Mouse (Mus musculus) cerebellum, postnatal 4 days (tissue): ENCODE data around the gene Arap2.

ENCODE experiments used
- DNase-seq, 2 experiments: peaks; one replicate each; pipeline ENCODE4 v3.0.0; 2022; ENCODE audit warnings: low spot score in 2 of 2, mixed read lengths in 1 of 2

The Arap2 gene

GRCm38 (mm10) chr5:62636341-62636740 lies 129.6 kb downstream of the Arap2 start:
- peak in 1 of 2 experiments; percentile 6 for DNase-seq

GRCm38 (mm10) chr5:62628901-62629300 lies 137.1 kb downstream of the Arap2 start:
- DNase-seq: no peak

DNA sequence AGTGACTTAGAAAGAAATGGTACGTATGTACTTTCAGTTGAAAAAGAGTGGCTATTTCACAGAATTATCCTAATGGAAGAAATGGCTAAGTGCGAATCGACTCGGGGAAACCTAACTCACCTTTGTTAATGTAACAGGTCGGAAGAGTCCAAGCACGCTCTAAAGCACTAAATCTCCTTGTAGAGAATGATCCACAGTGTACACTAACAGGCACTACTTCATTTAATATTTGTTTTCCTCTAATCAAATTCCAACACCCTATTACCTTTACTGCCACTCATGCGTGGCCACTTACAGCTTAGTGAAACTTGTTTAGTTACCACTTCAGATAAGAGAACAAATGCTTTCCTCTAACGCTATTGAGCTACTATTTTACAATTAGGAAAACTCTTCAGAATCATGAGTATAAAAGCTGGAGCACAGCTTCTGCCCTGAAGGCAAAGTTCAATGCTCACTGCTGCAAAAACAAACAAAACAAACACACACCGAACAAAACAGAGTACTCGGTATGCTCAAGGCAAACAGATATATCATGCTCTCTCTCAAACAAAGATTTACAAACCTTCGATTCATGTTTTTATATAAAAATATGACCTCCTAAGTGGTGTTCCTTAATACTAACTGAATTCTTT lies 143.0 kb downstream of the Arap2 start:
- no peak for DNase-seq

DNA sequence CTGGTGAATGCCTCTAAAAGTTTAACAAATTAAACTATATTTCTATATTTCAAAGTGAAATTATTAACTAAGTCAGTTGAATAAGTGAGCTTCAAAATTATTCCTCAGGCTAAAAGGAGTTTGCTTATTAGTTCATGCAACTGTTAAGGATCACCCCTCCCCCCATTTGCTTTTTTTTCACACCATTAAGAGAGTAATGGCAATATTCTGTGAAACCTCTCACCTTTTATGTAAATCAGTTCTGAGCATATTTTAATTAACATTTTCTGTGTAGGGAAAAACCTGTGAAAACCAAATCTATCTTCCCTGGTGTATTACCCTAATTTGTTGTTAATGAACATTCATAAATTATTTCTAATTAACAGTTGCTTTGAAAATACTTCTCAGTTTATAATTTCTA lies 147.7 kb downstream of the Arap2 start:
- no peak for DNase-seq

- DNase-seq: no peak
Observed at GRCm38 (mm10) chr5:62611990-62612389, 154.0 kb downstream of the Arap2 start.

DNA sequence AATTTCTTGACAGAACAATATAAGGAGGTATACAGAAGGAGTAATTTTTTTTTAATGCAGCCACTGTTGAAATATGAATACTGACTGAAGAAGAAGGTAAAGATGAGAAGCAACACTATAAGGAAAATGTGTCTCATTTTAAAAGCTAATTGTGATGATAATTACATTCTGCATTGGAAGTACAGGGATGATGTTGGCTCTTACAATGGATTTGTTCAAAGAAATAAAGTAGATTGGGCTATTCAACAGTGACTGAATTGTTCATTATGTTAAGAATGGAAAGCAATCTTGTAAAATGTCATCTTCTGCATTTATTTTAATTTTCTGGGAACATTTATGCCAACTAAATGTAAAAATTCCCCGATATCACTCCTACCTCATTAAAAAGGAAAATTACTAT lies 178.6 kb downstream of the Arap2 start:
- no peak for DNase-seq

GRCm38 (mm10) chr5:62582643-62583042 lies 183.3 kb downstream of the Arap2 start:
- no peak for DNase-seq

DNA sequence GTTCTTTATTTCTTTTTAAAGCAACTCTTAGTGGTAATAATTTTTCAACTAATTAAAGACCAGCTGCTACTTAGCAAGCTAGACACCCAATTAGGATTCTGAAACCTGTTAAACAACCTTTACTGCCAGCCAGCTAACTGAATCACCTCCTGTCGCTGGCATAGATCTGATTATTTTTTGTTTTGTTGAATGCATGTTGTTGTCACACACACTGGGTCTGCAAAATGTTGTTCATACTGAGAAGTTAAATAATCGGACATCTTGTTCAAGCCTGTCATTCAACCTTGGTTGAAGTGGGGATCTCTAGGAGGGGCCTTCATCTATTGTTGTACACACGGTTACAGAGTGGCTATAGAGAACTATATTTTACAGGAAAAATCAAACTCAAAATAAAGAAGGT lies 184.3 kb downstream of the Arap2 start:
- DNase-seq: no peak

DNA sequence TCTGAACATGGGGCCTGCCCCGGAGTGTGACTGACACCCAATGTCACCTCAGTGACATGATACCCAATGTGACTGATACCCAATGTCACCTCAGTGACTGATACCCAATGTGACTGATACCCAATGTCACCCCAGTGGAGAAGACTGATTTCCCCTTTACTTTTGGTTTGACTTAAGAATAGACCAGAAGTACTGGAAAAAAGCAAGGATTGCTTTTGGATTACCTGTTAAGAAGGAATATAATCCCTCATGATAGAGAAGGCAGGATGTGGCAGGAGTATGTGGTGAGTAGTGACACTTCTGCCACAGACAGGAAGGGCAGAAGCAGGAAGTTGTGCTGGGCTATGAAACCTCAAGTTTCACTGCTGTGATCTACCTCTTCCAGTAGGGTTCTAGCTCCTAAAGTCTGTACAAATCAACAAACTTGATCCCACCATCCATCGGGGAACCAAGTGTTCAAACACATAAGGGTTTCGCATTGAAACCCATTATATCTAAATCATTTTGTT lies 191.6 kb downstream of the Arap2 start:
- DNase-seq: no peak
